Mouse (Mus musculus) stomach, postnatal 0 days (tissue): ENCODE results near the gene Spib.

Experiments
- CTCF ChIP-seq: IDR thresholded peaks from 2 replicates; pipeline ENCODE4 v1.5.1; 2016; ENCODE audit warnings: antibody characterized with exemption, low read depth, mild to moderate bottlenecking, moderate library complexity
- EP300 ChIP-seq: optimal IDR thresholded peaks from 2 replicates; pipeline ENCODE3; 2016; ENCODE audit warnings: antibody characterized with exemption

DNA sequence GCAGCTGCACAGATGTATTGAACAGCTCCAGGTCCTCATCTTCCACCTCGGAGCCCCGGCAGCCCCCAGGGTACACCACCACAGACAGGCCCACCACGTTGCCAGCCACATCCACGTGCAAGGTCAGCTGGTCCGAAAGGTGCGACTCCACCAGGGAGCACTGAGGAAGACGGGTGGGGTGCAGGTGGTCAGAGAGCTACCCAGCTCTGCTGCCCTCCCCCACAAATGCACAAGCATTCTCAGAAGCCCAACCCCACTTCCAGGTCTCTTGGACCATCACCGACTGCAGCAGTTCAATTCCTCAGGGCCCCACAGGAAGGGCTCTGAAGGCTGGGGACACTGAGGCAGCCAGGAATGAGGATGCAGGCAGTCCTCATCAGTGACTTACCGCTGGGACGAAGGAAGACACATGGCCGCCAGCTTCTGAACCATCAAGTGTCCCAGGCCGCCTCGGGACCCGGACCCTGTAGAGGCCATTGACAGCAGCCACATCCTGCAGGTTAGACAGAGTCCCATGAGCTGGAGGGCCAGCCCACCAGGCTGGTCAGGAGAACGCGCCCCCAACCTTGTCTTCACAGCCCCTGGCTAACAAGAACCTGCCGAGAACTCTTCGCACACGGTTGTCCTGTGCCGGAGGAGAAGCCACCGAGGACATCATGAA, 39.6 kb downstream of the Spib start:
- TF ChIP-seq CTCF (no peak), EP300 (no peak)
